Mouse (Mus musculus) MEL (cell line): Measurements from ENCODE around the gene Diaph3. TPM values are rescaled to one million over a fixed set of nuclear protein-coding genes. Genes with fewer than 3 reads are reported as not detected.

Source experiments
- DNase-seq: peaks from one replicate; pipeline ENCODE4 v3.0.0; 2011; ENCODE audit warnings: low read depth, low spot score
- H3K27ac ChIP-seq: 2 replicates; pipeline ENCODE4 v1.5.1; 2012; ENCODE audit warnings: low read depth, mild to moderate bottlenecking, control low read depth, low read length, moderate library complexity; ENCODE audit not compliant: control insufficient read depth
- H3K27me3 ChIP-seq, 2 experiments: fragments of 150-350 bp in 1 of 2; sonication (generic) in 1 of 2; 2 replicates each; pipeline ENCODE4 v1.6.1; 2012; ENCODE audit warnings: low read length in 2 of 2, mild to moderate bottlenecking in 2 of 2, improper control_type of control experiment in 1 of 2, moderate library complexity in 1 of 2; ENCODE audit not compliant: insufficient read depth in 2 of 2, control insufficient read depth in 1 of 2
- H3K36me3 ChIP-seq, 2 experiments: 2 replicates each; pipeline ENCODE4 v1.6.1; 2012 to 2014; ENCODE audit warnings: low read length in 2 of 2, improper control_type of control experiment in 1 of 2, inconsistent platforms in 1 of 2, mild to moderate bottlenecking in 1 of 2; ENCODE audit not compliant: insufficient read depth in 2 of 2, control insufficient read depth in 1 of 2
- H3K4me1 ChIP-seq, 2 experiments: fragments of 150-350 bp in 1 of 2; sonication (generic) in 1 of 2; 2 replicates each; pipeline ENCODE4 v1.6.1; 2012; ENCODE audit warnings: low read length in 2 of 2, improper control_type of control experiment in 1 of 2, mild to moderate bottlenecking in 1 of 2; ENCODE audit not compliant: insufficient read depth in 2 of 2, control insufficient read depth in 1 of 2
- H3K4me3 ChIP-seq, 2 experiments: fragments of 150-350 bp in 1 of 2; sonication (generic) in 1 of 2; 2 replicates each; pipeline ENCODE4 v1.5.1; 2012; ENCODE audit warnings: low read depth in 2 of 2, low read length in 2 of 2, mild to moderate bottlenecking in 2 of 2, moderate library complexity in 2 of 2, control low read depth in 1 of 2, improper control_type of control experiment in 1 of 2; ENCODE audit not compliant: control insufficient read depth in 1 of 2, insufficient read depth in 1 of 2
- H3K79me2 ChIP-seq: 2 replicates; pipeline ENCODE4 v1.6.1; 2012; ENCODE audit warnings: mild to moderate bottlenecking, low read length, moderate library complexity; ENCODE audit not compliant: control insufficient read depth, poor library complexity, insufficient read depth
- H3K9ac ChIP-seq: 2 replicates; pipeline ENCODE4 v1.6.1; 2012; ENCODE audit warnings: low read depth, mild to moderate bottlenecking, control low read depth, low read length, moderate library complexity; ENCODE audit not compliant: control insufficient read depth, poor library complexity, severe bottlenecking
- H3K9me3 ChIP-seq: fragments of 150-350 bp; sonication (generic); replicated peaks from 2 replicates; pipeline ENCODE4 v1.6.1; 2012; ENCODE audit warnings: mild to moderate bottlenecking, low read length, improper control_type of control experiment, moderate library complexity; ENCODE audit not compliant: insufficient read depth
- BHLHE40 ChIP-seq: IDR thresholded peaks from 2 replicates; pipeline ENCODE4 v1.6.1; 2012; ENCODE audit warnings: low read depth, mild to moderate bottlenecking, inconsistent platforms, low read length, improper control_type of control experiment, borderline replicate concordance
- CTCF ChIP-seq, 3 experiments: IDR thresholded peaks in 2 of 3; conservative IDR thresholded peaks in 1 of 3; 2 replicates each; pipeline ENCODE4 v1.5.1; 2011 to 2012; ENCODE audit warnings: low read length in 3 of 3, low read depth in 2 of 3, mild to moderate bottlenecking in 2 of 3, improper control_type of control experiment in 1 of 3, inconsistent platforms in 1 of 3, mixed read lengths in 1 of 3, moderate library complexity in 1 of 3; ENCODE audit not compliant: control insufficient read depth in 1 of 3, insufficient read depth in 1 of 3, poor library complexity in 1 of 3, severe bottlenecking in 1 of 3
- HCFC1 ChIP-seq: IDR thresholded peaks from 2 replicates; pipeline ENCODE4 v1.6.1; 2012; ENCODE audit warnings: low read depth, mild to moderate bottlenecking, inconsistent platforms, low read length, improper control_type of control experiment, moderate library complexity
- JUND ChIP-seq: IDR thresholded peaks from 2 replicates; pipeline ENCODE4 v1.6.1; 2011; ENCODE audit warnings: low read depth, mild to moderate bottlenecking, improper control_type of control experiment, low read length
- KAT2A ChIP-seq: conservative IDR thresholded peaks from 2 replicates; pipeline ENCODE4 v1.6.1; 2012; ENCODE audit warnings: low read depth, low read length, improper control_type of control experiment, inconsistent platforms
- MAX ChIP-seq: IDR thresholded peaks from 2 replicates; pipeline ENCODE4 v1.6.1; 2011; ENCODE audit warnings: low read length, improper control_type of control experiment
- TBP ChIP-seq: IDR thresholded peaks from 2 replicates; pipeline ENCODE4 v1.8.0; 2011; ENCODE audit warnings: low read depth, low read length, improper control_type of control experiment
- TCF12 ChIP-seq: IDR thresholded peaks from 2 replicates; pipeline ENCODE4 v1.6.1; 2014; ENCODE audit warnings: low read depth, mild to moderate bottlenecking, inconsistent platforms, low read length, improper control_type of control experiment, moderate library complexity
- USF2 ChIP-seq, 2 experiments: IDR thresholded peaks; 2 replicates each; pipeline ENCODE4 v1.6.1; 2011 to 2012; ENCODE audit warnings: improper control_type of control experiment in 2 of 2, low read length in 2 of 2, borderline replicate concordance in 1 of 2, inconsistent platforms in 1 of 2, low read depth in 1 of 2, mild to moderate bottlenecking in 1 of 2; ENCODE audit not compliant: insufficient read depth in 1 of 2
- ZNF384 ChIP-seq: IDR thresholded peaks from 2 replicates; pipeline ENCODE4 v1.6.1; 2012; ENCODE audit warnings: low read depth, mild to moderate bottlenecking, inconsistent platforms, low read length, improper control_type of control experiment
- polyA plus RNA-seq, 2 experiments: library from polyadenylated mRNA; stranded (reverse) in 1 of 2; unstranded in 1 of 2; fragments of >175 nt in 1 of 2; fragments of >200 nt in 1 of 2; gene quantifications; 2 replicates each; pipeline versions ENCODE4 v1.2.1 to v1.2.4; 2012; ENCODE audit warnings: low replicate concordance in 2 of 2, low read depth in 1 of 2; ENCODE audit not compliant: insufficient read length in 2 of 2, insufficient read depth in 1 of 2, missing spikeins in 1 of 2
- total RNA-seq: library from RNA; depleted of rRNA; stranded (reverse); fragments of 300-350 nt; gene quantifications from 2 replicates; pipeline ENCODE4 v1.2.3, GENCODE M21; 2012

Gene Diaph3
- total and polyA plus RNA-seq, 3 experiments, result 9.0 to 11.9 TPM; not detected in 1

DNA sequence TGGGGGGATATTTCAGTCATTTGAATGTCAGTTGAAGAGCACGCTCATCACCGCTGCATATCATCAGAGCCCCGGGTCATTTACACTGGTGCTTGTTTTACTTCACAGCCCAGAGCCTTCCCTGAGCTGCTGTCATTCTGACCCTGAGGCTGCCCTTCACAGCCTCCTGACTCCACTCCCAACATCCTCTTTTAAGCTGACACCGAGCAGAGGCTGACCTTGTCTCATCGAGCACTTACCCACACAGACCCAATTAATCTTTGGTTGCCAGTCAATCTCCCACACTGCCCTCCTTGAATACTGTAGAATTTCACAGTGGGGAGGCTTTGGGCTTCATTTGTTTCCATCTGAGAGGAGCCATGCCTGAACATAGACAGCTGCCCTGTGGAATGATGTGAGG is 521.4 kb downstream of the Diaph3 start:
- H3K4me1 ChIP-seq, result no peaks in the 10 kb centered on the region
- H3K27me3 ChIP-seq, result no peaks in the 10 kb centered on the region
- DNase-seq, result no peak
- no peak overlapping the region for H3K27ac ChIP-seq
- H3K4me3 ChIP-seq, result no peak overlapping the region
- H3K9me3 ChIP-seq, result no peaks in the 10 kb centered on the region
- no peaks in the 10 kb centered on the region for H3K36me3 ChIP-seq
- H3K79me2 ChIP-seq, result no peaks in the 10 kb centered on the region
- H3K9ac ChIP-seq, result no peak overlapping the region
- TF ChIP-seq ZNF384 (no peak), KAT2A (no peak), MAX (no peak), USF2 (IDR thresholded peaks at IDR 0.05; ENCODE audit: borderline replicate concordance in 1 of 2, insufficient read depth in 1 of 2, low read depth in 1 of 2, low read length in 2 of 2) (no peak), TCF12 (no peak), BHLHE40 (no peak), TBP (no peak), CTCF (IDR thresholded peaks at IDR 0.05 in 2 of 3, conservative IDR thresholded peaks at IDR 0.05 in 1 of 3; ENCODE audit: control insufficient read depth in 1 of 3, insufficient read depth in 1 of 3, low read depth in 2 of 3, low read length in 3 of 3, poor library complexity in 1 of 3, severe bottlenecking in 1 of 3) (no peak), JUND (no peak), HCFC1 (no peak)
- TF ChIP-seq, all 39 proteins: peak for 0
